Mouse (Mus musculus): ENCODE results near the gene Gdpd5. TPM values are rescaled to one million over a fixed set of nuclear protein-coding genes. Genes with fewer than 3 reads are reported as not detected.

The Gdpd5 gene
- total and polyA plus RNA-seq, 2 experiments from 2014 or later: 28.9 to 35.9 TPM

DNA sequence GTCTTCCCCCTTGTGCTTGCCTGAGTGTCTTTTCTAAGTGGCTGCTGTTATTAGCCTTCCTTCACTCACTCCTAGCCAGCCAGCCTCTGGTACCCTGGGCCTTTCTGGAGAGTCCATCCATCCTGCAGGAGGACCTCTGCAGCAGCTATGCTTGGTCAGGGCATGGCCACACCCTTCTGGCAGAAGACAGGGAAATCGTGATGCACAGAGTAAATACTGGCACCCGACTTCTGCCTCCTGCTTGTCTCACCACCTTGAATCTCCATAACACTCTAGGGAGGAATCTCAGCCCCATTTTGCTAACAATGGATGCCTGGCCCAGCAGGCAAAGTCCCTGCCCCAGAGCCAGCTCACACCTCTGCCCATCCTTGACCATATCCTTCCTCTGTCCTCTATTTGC lies 11.5 kb downstream of the Gdpd5 start:
- Histone ChIP-seq H3K9me3 (replicated peaks; ENCODE audit: control insufficient read depth, low read length) (no peaks in the 10 kb centered on the region), H3K36me3 (replicated peaks; ENCODE audit: control insufficient read depth, insufficient read depth, low read length) (peaks cover 38% of the 10 kb centered on the region)

GRCm38 (mm10) chr7:99393711-99394325 lies 12.6 kb downstream of the Gdpd5 start:
- H3K4me1 ChIP-seq (ENCODE audit: control insufficient read depth, insufficient read depth): peaks cover 45% of the 10 kb centered on the region
- H3K4me2 ChIP-seq (ENCODE audit: low read depth, low read length): no peak overlapping the region
- no peak overlapping the region for H3K27ac ChIP-seq (ENCODE audit: low read depth)
- H3K36me3 ChIP-seq (replicated peaks; ENCODE audit: control insufficient read depth, insufficient read depth, low read length): peaks cover 27% of the 10 kb centered on the region; the same call in 1 of the 2 replicates
- ATAC-seq (ENCODE audit: insufficient read depth, low read depth) (no peak), DNase-seq (ENCODE audit: low spot score) (no peak)
- no peaks in the 10 kb centered on the region for H3K27me3 ChIP-seq (ENCODE audit: control insufficient read depth, insufficient read depth, low read length)
- no peak for TF ChIP-seq CTCF (IDR thresholded peaks at IDR 0.05; ENCODE audit: low read depth)
- no peak for TF ChIP-seq EP300 (IDR thresholded peaks at IDR 0.05; ENCODE audit: low read depth)
- 60% methylated on average over 13 of the region's 13 CpGs for WGBS
- H3K9ac ChIP-seq (replicated peaks; ENCODE audit: low read depth, low read length): no peak overlapping the region
- H3K4me3 ChIP-seq (ENCODE audit: low read depth, low read length): no peak overlapping the region
- no peaks in the 10 kb centered on the region for H3K9me3 ChIP-seq (replicated peaks; ENCODE audit: control insufficient read depth, low read length)

More for the DNA sequence above, 11.5 kb downstream of the Gdpd5 start:
- Histone ChIP-seq H3K4me3 (ENCODE audit: low read depth, low read length) (no peak overlapping the region), H3K9ac (replicated peaks; ENCODE audit: low read depth, low read length) (no peak overlapping the region), H3K4me1 (ENCODE audit: control insufficient read depth, insufficient read depth) (peaks cover 45% of the 10 kb centered on the region), H3K27me3 (ENCODE audit: control insufficient read depth, insufficient read depth, low read length) (no peaks in the 10 kb centered on the region), H3K27ac (ENCODE audit: low read depth) (no peak overlapping the region), H3K4me2 (ENCODE audit: low read depth, low read length) (no peak overlapping the region)
- ATAC-seq (ENCODE audit: insufficient read depth, low read depth): no peak
- TF ChIP-seq EP300 (IDR thresholded peaks at IDR 0.05; ENCODE audit: low read depth): no peak
- no peak for TF ChIP-seq CTCF (IDR thresholded peaks at IDR 0.05; ENCODE audit: low read depth)
- WGBS: 73% methylated on average over 2 of the region's 2 CpGs
- DNase-seq (ENCODE audit: low spot score): no peak

GRCm38 (mm10) chr7:99395385-99395784 lies 14.2 kb downstream of the Gdpd5 start:
- TF ChIP-seq CTCF (IDR thresholded peaks at IDR 0.05; ENCODE audit: low read depth) (no peak), EP300 (IDR thresholded peaks at IDR 0.05; ENCODE audit: low read depth) (no peak)

DNA sequence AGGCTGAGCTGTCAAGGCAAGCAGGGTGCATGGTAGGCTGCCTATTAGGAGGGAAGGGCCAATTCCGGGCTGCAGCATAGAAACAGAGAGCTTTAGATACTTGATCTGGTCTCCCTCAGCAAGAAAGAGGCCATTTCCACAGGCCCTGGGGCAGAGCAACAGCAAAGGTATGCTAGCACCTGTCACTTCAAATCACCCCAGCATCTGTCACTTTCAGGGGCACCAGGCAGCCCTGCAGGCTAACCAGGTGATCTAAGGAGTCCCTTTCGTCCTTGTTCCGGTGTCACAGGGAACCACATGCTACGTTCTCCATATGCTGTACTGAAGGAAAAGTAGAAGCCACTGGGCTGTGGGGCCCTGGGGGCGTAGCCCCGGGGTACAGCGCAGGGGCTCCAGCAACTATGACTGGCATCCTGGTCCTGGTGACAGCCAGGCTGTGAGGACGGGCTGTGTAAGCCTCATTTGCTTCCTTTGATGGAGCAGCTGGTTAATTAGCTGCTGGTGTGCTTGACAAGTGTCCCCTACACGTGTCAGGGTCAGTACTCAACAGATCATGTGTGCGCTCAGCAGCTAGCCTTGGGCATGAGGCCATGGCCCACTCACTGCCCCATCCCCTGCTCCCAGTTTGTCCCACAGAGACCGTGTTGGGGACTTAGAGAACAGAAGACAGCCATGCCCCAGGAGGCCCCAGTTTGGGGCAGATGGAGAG lies 14.8 kb downstream of the Gdpd5 start:
- 49% methylated on average over 11 of the region's 11 CpGs for WGBS
- H3K36me3 ChIP-seq (replicated peaks; ENCODE audit: control insufficient read depth, insufficient read depth, low read length): peaks cover 26% of the 10 kb centered on the region; the same call in 1 of the 2 replicates
- H3K27me3 ChIP-seq (ENCODE audit: control insufficient read depth, insufficient read depth, low read length): no peaks in the 10 kb centered on the region
- no peaks in the 10 kb centered on the region for H3K9me3 ChIP-seq (replicated peaks; ENCODE audit: control insufficient read depth, low read length)
- no peak overlapping the region for H3K4me2 ChIP-seq (ENCODE audit: low read depth, low read length)
- peaks cover 31% of the 10 kb centered on the region for H3K4me1 ChIP-seq (ENCODE audit: control insufficient read depth, insufficient read depth)
- ATAC-seq (ENCODE audit: insufficient read depth, low read depth) (peak; percentile 85), DNase-seq (ENCODE audit: low spot score) (peak; percentile 65)
- no peak overlapping the region for H3K4me3 ChIP-seq (ENCODE audit: low read depth, low read length)
- no peak for TF ChIP-seq EP300 (IDR thresholded peaks at IDR 0.05; ENCODE audit: low read depth)
- no peak for TF ChIP-seq CTCF (IDR thresholded peaks at IDR 0.05; ENCODE audit: low read depth)
- peak overlapping the region; percentile 77 for H3K27ac ChIP-seq (ENCODE audit: low read depth)
- H3K9ac ChIP-seq (replicated peaks; ENCODE audit: low read depth, low read length): no peak overlapping the region

More at GRCm38 (mm10) chr7:99395385-99395784, 14.2 kb downstream of the Gdpd5 start:
- H3K4me3 ChIP-seq (ENCODE audit: low read depth, low read length): no peak overlapping the region
- no peaks in the 10 kb centered on the region for H3K9me3 ChIP-seq (replicated peaks; ENCODE audit: control insufficient read depth, low read length)
- ATAC-seq (ENCODE audit: insufficient read depth, low read depth): no peak
- peaks cover 29% of the 10 kb centered on the region for H3K4me1 ChIP-seq (ENCODE audit: control insufficient read depth, insufficient read depth)
- no peaks in the 10 kb centered on the region for H3K27me3 ChIP-seq (ENCODE audit: control insufficient read depth, insufficient read depth, low read length)
- H3K4me2 ChIP-seq (ENCODE audit: low read depth, low read length): no peak overlapping the region
- H3K27ac ChIP-seq (ENCODE audit: low read depth): 0 out of 2 replicates have a peak overlapping the region, but pooled peaks have one; percentile 77
- H3K9ac ChIP-seq (replicated peaks; ENCODE audit: low read depth, low read length): no peak overlapping the region
- peaks cover 26% of the 10 kb centered on the region; the same call in 1 of the 2 replicates for H3K36me3 ChIP-seq (replicated peaks; ENCODE audit: control insufficient read depth, insufficient read depth, low read length)
- 81% methylated on average over 4 of the region's 4 CpGs for WGBS
- no peak for DNase-seq (ENCODE audit: low spot score)

- Histone ChIP-seq H3K27me3 (ENCODE audit: control insufficient read depth, insufficient read depth, low read length) (no peaks in the 10 kb centered on the region), H3K27ac (ENCODE audit: low read depth) (peak overlapping the region; percentile 77), H3K9me3 (replicated peaks; ENCODE audit: control insufficient read depth, low read length) (no peaks in the 10 kb centered on the region), H3K36me3 (replicated peaks; ENCODE audit: control insufficient read depth, insufficient read depth, low read length) (peaks cover 16% of the 10 kb centered on the region; the same call in 1 of the 2 replicates), H3K4me2 (ENCODE audit: low read depth, low read length) (no peak overlapping the region), H3K4me1 (ENCODE audit: control insufficient read depth, insufficient read depth) (peaks cover 38% of the 10 kb centered on the region), H3K9ac (replicated peaks; ENCODE audit: low read depth, low read length) (no peak overlapping the region), H3K4me3 (ENCODE audit: low read depth, low read length) (no peak overlapping the region)
- WGBS: 55% methylated on average over 11 of the region's 11 CpGs
- no peak; the same call in 1 of the 2 replicates for ATAC-seq (ENCODE audit: insufficient read depth, low read depth)
- TF ChIP-seq CTCF (IDR thresholded peaks at IDR 0.05; ENCODE audit: low read depth): no peak
- TF ChIP-seq EP300 (IDR thresholded peaks at IDR 0.05; ENCODE audit: low read depth): no peak
- DNase-seq (ENCODE audit: low spot score): peak; percentile 22
Measured at GRCm38 (mm10) chr7:99396994-99397659, 15.9 kb downstream of the Gdpd5 start.
